ENCODE assay signal across 17 mouse cellular contexts in genomic region chr8:122354157-122354556, GRCm38 (mm10). TPM values are rescaled to one million over a fixed set of nuclear protein-coding genes. Genes with fewer than 3 reads are reported as not detected.
"Had no signal": no experiment of that assay in that cellular context is flagged by ENCODE, and none has a peak within 500 bp of the region (broad histone marks: within the 10 kb centered on the region; RNA-seq: fewer than 3 reads in every experiment).

No protein-coding gene starts in this region.

- H3K36me3 ChIP-seq: intestine, embryonic 15.5 days; midbrain, embryonic 12.5 days; neural tube, embryonic 13.5 days; stomach, embryonic 15.5 days had no signal

- DNase-seq: layer of hippocampus, postnatal 36 days; left cerebral cortex, postnatal 4 days; lung, embryonic 14.5 days; right cerebral cortex, postnatal 14 days; thymus, adult 2 months; thymus, postnatal 25 days had no signal

- H3K27ac ChIP-seq: hindbrain, embryonic 14.5 days; intestine, embryonic 15.5 days; liver, embryonic 14.5 days; midbrain, embryonic 12.5 days; neural tube, embryonic 13.5 days; stomach, embryonic 15.5 days had no signal

- ATAC-seq: intestine, embryonic 15.5 days; midbrain, embryonic 16.5 days had no signal

- H3K4me2 ChIP-seq: hindbrain, embryonic 14.5 days; intestine, embryonic 15.5 days; lung, embryonic 14.5 days; midbrain, embryonic 12.5 days; neural tube, embryonic 13.5 days; stomach, embryonic 15.5 days had no signal

- H3K9me3 ChIP-seq: intestine, embryonic 15.5 days; midbrain, embryonic 12.5 days; neural tube, embryonic 13.5 days; stomach, embryonic 15.5 days had no signal

- H3K4me3 ChIP-seq: intestine, embryonic 15.5 days; midbrain, embryonic 12.5 days; neural tube, embryonic 13.5 days; stomach, embryonic 15.5 days had no signal

- H3K9ac ChIP-seq: hindbrain, embryonic 14.5 days; intestine, embryonic 15.5 days; liver, embryonic 14.5 days; lung, embryonic 14.5 days; midbrain, embryonic 12.5 days; neural tube, embryonic 13.5 days; stomach, embryonic 15.5 days had no signal

- H3K27me3 ChIP-seq: stomach, embryonic 15.5 days had no signal

RNA-seq across cellular contexts. Expression of gene Trhr2, which starts 6.4 kb away (rescaled TPM):
- total RNA-seq: liver, adult 2 months; megakaryocyte-erythroid progenitor cell, adult 5-6 weeks had no signal
- polyA plus RNA-seq: hindbrain, embryonic 14.5 days; intestine, embryonic 15.5 days; kidney, embryonic 14.5 days; liver, adult 2 months; liver, embryonic 14.5 days; lung, embryonic 14.5 days; midbrain, embryonic 12.5 days; neural tube, embryonic 13.5 days; spleen, adult 2 months; stomach, embryonic 15.5 days had no signal
